Mouse (Mus musculus): ENCODE results near the gene Kcnk6.

DNA sequence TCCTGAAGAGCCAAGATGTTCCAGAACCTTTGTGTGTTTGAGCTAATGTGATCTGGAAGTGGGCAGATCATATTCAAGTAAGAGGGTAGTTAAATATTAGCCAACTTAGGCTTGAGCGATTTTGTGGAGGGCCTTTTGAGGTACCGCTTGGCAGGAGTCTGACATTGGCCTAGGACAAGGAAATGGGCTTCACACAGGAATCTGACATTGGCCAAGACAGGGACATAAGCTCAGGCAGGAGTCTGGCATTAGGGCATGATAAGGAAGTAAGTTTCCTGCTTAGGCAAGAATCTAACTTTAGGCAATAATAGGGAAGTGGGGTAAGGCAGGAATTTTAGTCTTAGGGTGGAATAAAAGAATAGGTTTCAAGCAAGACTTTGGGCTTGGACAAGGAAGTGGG is 18.1 kb downstream of the Kcnk6 start:
- TF ChIP-seq GATA1 (IDR thresholded peaks at IDR 0.05; ENCODE audit: low read length) (no peak), TAL1 (IDR thresholded peaks at IDR 0.05; ENCODE audit: low read length) (no peak)

All from erythroblast, embryonic 14.5 days (primary cell).